Mouse (Mus musculus) myocyte (in vitro differentiated cells): ENCODE measurements around the gene Serhl.
A peak's percentile ranks its signal among the peaks of the same experiment; 100 is the strongest.

ENCODE experiments used
- CEBPB ChIP-seq: IDR thresholded peaks from 2 replicates; pipeline ENCODE4 v1.6.1; 2011; ENCODE audit warnings: mild to moderate bottlenecking, moderate library complexity; ENCODE audit not compliant: poor library complexity, insufficient read depth, severe bottlenecking
- E2F4 ChIP-seq: IDR thresholded peaks from one replicate; pipeline ENCODE4 v1.6.1; 2011; ENCODE audit warnings: mild to moderate bottlenecking, control low read depth, moderate library complexity; ENCODE audit not compliant: insufficient read depth
- MYOD1 ChIP-seq, 3 experiments: IDR thresholded peaks; one replicate each; pipeline ENCODE4 v1.6.1; 2011; ENCODE audit warnings: control low read depth in 2 of 3, low read depth in 2 of 3, mild to moderate bottlenecking in 2 of 3, moderate library complexity in 1 of 3; ENCODE audit not compliant: insufficient read length in 2 of 3, control insufficient read depth in 1 of 3
- MYOG ChIP-seq, 3 experiments: IDR thresholded peaks; one replicate each; pipeline ENCODE4 v1.6.1; 2011; ENCODE audit warnings: control low read depth in 2 of 3, low read depth in 2 of 3, mild to moderate bottlenecking in 2 of 3; ENCODE audit not compliant: insufficient read length in 2 of 3, control insufficient read depth in 1 of 3, insufficient read depth in 1 of 3
- POLR2A ChIP-seq: IDR thresholded peaks from one replicate; pipeline ENCODE4 v1.6.1; 2011; ENCODE audit warnings: low read depth, mild to moderate bottlenecking, control low read depth, moderate library complexity; ENCODE audit not compliant: insufficient read length
- POLR2AphosphoS2 ChIP-seq: IDR thresholded peaks from one replicate; pipeline ENCODE4 v1.6.1; 2011; ENCODE audit warnings: low read depth, control low read depth; ENCODE audit not compliant: insufficient read length
- REST ChIP-seq: IDR thresholded peaks from one replicate; pipeline ENCODE4 v1.6.1; 2011; ENCODE audit warnings: mild to moderate bottlenecking, control low read depth, moderate library complexity; ENCODE audit not compliant: insufficient read depth, insufficient read length
- TCF12 ChIP-seq: IDR thresholded peaks from one replicate; pipeline ENCODE4 v1.6.1; 2011; ENCODE audit warnings: mild to moderate bottlenecking, control low read depth; ENCODE audit not compliant: poor library complexity, insufficient read depth, severe bottlenecking
- USF1 ChIP-seq: IDR thresholded peaks from one replicate; pipeline ENCODE4 v1.6.1; 2011; ENCODE audit warnings: low read depth, mild to moderate bottlenecking, control low read depth, moderate library complexity

DNA sequence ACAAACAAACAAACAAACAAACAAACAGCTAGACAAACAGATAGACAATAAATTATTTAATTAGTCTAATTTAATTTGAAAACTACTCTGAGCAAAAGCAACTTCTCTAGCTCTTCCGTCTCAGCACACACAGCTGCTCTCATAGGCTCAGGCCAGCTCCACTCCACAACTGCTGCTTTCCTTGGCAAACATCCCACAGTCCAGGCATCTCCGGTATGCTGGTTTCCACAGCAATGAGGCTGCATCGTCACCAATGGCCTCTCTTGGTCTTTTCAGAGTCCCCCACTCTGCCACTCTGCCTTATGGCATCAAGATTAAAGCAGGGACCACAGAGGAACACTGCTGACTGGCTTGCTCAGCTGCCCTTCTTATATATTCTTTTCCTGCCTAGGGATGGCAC lies 18.4 kb upstream of the Serhl start:
- TF ChIP-seq REST (no peak), USF1 (no peak), E2F4 (no peak), POLR2AphosphoS2 (no peak), POLR2A (no peak), TCF12 (no peak), CEBPB (no peak), MYOD1 (IDR thresholded peaks at IDR 0.05; ENCODE audit: control insufficient read depth in 1 of 3, insufficient read length in 2 of 3, low read depth in 2 of 3) (peak in 2 of 3 experiments; percentile 23 to 29), MYOG (IDR thresholded peaks at IDR 0.05; ENCODE audit: control insufficient read depth in 1 of 3, insufficient read depth in 1 of 3, insufficient read length in 2 of 3, low read depth in 2 of 3) (peak in 2 of 3 experiments; percentile 27 to 73)
